ENCODE assay signal across 8 mouse cellular contexts in genomic region chr2:32847468-32847821, GRCm38 (mm10). TPM values are rescaled to one million over a fixed set of nuclear protein-coding genes. Genes with fewer than 3 reads are reported as not detected.
DNase-seq lines count a peak whose midpoint lies in the region; ATAC-seq and TF ChIP-seq lines count a peak whose summit lies in the region.

No protein-coding gene starts in this region.

- no peak for TF ChIP-seq POLR2A in cerebellum, adult 2 months (IDR thresholded peaks at IDR 0.05; ENCODE audit: borderline replicate concordance, insufficient read depth, low read length)

- H3K27me3 ChIP-seq in cerebellum, adult 2 months (ENCODE audit: control insufficient read depth, insufficient read depth, low read length) = no peaks in the 10 kb centered on the region
- peaks cover 3% of the 10 kb centered on the region for H3K27me3 ChIP-seq in forebrain, embryonic 16.5 days (replicated peaks; ENCODE audit: control insufficient read depth, insufficient read depth, low read length)
- H3K27me3 ChIP-seq in liver, postnatal 0 days (ENCODE audit: insufficient read depth, low read length) = peaks cover 8% of the 10 kb centered on the region; the same call in 1 of the 2 replicates

- peak overlapping the region; percentile 53 for H3K4me2 ChIP-seq in forebrain, embryonic 16.5 days (ENCODE audit: low read length)
- peak overlapping the region; percentile 99 for H3K4me2 ChIP-seq in liver, postnatal 0 days (ENCODE audit: low read depth, low read length)

- peak overlapping the region; percentile 26; the same call in 1 of the 2 replicates for H3K9ac ChIP-seq in forebrain, embryonic 16.5 days (replicated peaks; ENCODE audit: low read depth, low read length)
- no peak overlapping the region for H3K9ac ChIP-seq in liver, postnatal 0 days (replicated peaks)

- no peak for TF ChIP-seq EP300 in liver, postnatal 0 days (IDR thresholded peaks at IDR 0.05; ENCODE audit: low read depth)

- 50% methylated on average over 6 of the region's 6 CpGs for WGBS in cerebellum, adult 2 months
- 42% methylated on average over 6 of the region's 6 CpGs for WGBS in forebrain, embryonic 16.5 days
- WGBS in liver, postnatal 0 days (ENCODE audit: insufficient replicate concordance) = 45% methylated on average over 6 of the region's 6 CpGs

- peaks cover 9% of the 10 kb centered on the region for H3K4me1 ChIP-seq in cerebellum, adult 2 months (ENCODE audit: control insufficient read depth, insufficient read depth, low read length)
- peaks cover 19% of the 10 kb centered on the region for H3K4me1 ChIP-seq in forebrain, embryonic 16.5 days (replicated peaks; ENCODE audit: control insufficient read depth, insufficient read depth, low read length)
- H3K4me1 ChIP-seq in liver, postnatal 0 days (ENCODE audit: insufficient read depth) = peaks cover 6% of the 10 kb centered on the region; the same call in 1 of the 2 replicates

- H3K36me3 ChIP-seq in forebrain, embryonic 16.5 days (ENCODE audit: control insufficient read depth, insufficient read depth) = no peaks in the 10 kb centered on the region
- H3K36me3 ChIP-seq in liver, postnatal 0 days (replicated peaks; ENCODE audit: insufficient read depth, low read length) = no peaks in the 10 kb centered on the region

- peak; percentile 39 for ATAC-seq in CD4-positive, CD25-positive, alpha-beta regulatory T cell, adult 4 months
- ATAC-seq in forebrain, embryonic 16.5 days = peak; percentile 41; the same call in 1 of the 2 replicates
- no peak for ATAC-seq in liver, postnatal 0 days

- no peak for TF ChIP-seq CTCF in cerebellum, adult 2 months (IDR thresholded peaks at IDR 0.05; ENCODE audit: borderline replicate concordance, insufficient read depth, low read depth, low read length)
- no peak for TF ChIP-seq CTCF in liver, postnatal 0 days (IDR thresholded peaks at IDR 0.05; ENCODE audit: low read depth)

- no peaks in the 10 kb centered on the region for H3K9me3 ChIP-seq in forebrain, embryonic 16.5 days (ENCODE audit: control insufficient read depth, low read length)
- no peaks in the 10 kb centered on the region for H3K9me3 ChIP-seq in liver, postnatal 0 days (ENCODE audit: low read length)

- DNase-seq in cerebellum, adult 2 months = no peak
- DNase-seq in cerebellum, adult 11 months = no peak
- DNase-seq in liver, postnatal 0 days = no peak
- no peak for DNase-seq in embryo, embryonic 9.5 days (ENCODE audit: extremely low spot score)
- DNase-seq in cerebellum, postnatal 4 days (ENCODE audit: low spot score in 2 of 2) = no peak
- DNase-seq in layer of hippocampus, adult 8-10 months (ENCODE audit: low spot score in 2 of 2) = no peak

- H3K4me3 ChIP-seq in cerebellum, adult 2 months (replicated peaks; ENCODE audit: insufficient read depth, low read depth, low read length) = peak overlapping the region; percentile 29
- peak overlapping the region; percentile 93 for H3K4me3 ChIP-seq in forebrain, embryonic 16.5 days (replicated peaks; ENCODE audit: low read length)
- peak overlapping the region; percentile 77 for H3K4me3 ChIP-seq in liver, postnatal 0 days (ENCODE audit: low read depth, low read length)

- no peak overlapping the region; the same call in 1 of the 2 replicates for H3K27ac ChIP-seq in cerebellum, adult 2 months (ENCODE audit: insufficient read depth, low read length)
- peak overlapping the region; percentile 30; the same call in 1 of the 2 replicates for H3K27ac ChIP-seq in forebrain, embryonic 16.5 days (ENCODE audit: low read length)
- H3K27ac ChIP-seq in liver, postnatal 0 days (ENCODE audit: low read depth) = no peak overlapping the region

RNA-seq across cellular contexts. Expression of gene Stxbp1, which starts 0.4 kb away (rescaled TPM):
- polyA plus RNA-seq in cerebellum, adult 2 months (2012; rRNA removed) = 889 and 932 TPM in 2 replicates
- 1 to 10 TPM; 4.2 to 4.7 TPM for polyA plus RNA-seq in CD4-positive, CD25-positive, alpha-beta regulatory T cell, adult 4 months (2017; shearing (Covaris generic))
- polyA plus RNA-seq in forebrain, embryonic 16.5 days (2015; fragmentation: Nextera tagmentation; extraction: Ambion mirVana) = 227 and 251 TPM in 2 replicates
- 2.1 and 2.3 TPM in 2 replicates for polyA plus RNA-seq in liver, postnatal 0 days (2015; fragmentation: Nextera tagmentation; extraction: Ambion mirVana)
- 100 to 1,000 TPM; 583 to 634 (median 610) TPM for total RNA-seq in layer of hippocampus, adult 8-10 months (2022)

RNA-seq across cellular contexts. Expression of gene Fam129b, which starts 28.5 kb away (rescaled TPM):
- polyA plus RNA-seq in cerebellum, adult 2 months (2012; rRNA removed) = 23.9 and 24.5 TPM in 2 replicates
- polyA plus RNA-seq in CD4-positive, CD25-positive, alpha-beta regulatory T cell, adult 4 months (2017; shearing (Covaris generic)) = 1 to 10 TPM in 1 of 2 experiments, under 1 TPM in 1; 0.97 to 1.0 TPM
- 36.4 and 41.1 TPM in 2 replicates for polyA plus RNA-seq in forebrain, embryonic 16.5 days (2015; fragmentation: Nextera tagmentation; extraction: Ambion mirVana)
- 5.2 and 5.9 TPM in 2 replicates for polyA plus RNA-seq in liver, postnatal 0 days (2015; fragmentation: Nextera tagmentation; extraction: Ambion mirVana)
- total RNA-seq in layer of hippocampus, adult 8-10 months (2022) = 10 to 100 TPM; 21.8 to 39.3 (median 32.1) TPM

Comparison
In these comparisons a context has a peak if more than half of its experiments do, and no peak if none do; other contexts are left out.
1. H3K4me3 ChIP-seq: peak in every context shown above with its lines; median percentile 93 in forebrain, embryonic 16.5 days; 77 in liver, postnatal 0 days; 29 in cerebellum, adult 2 months.
2. RNA of gene Stxbp1, which starts 0.4 kb away (polyA plus RNA-seq): 889 to 932 TPM in cerebellum, adult 2 months and 227 to 251 TPM in forebrain, embryonic 16.5 days; 4.2 to 4.7 TPM in CD4-positive, CD25-positive, alpha-beta regulatory T cell, adult 4 months and 2.1 to 2.3 TPM in liver, postnatal 0 days; every median in the first group is over 10 times any median in the second.